Mouse (Mus musculus) colon, adult 2 months (tissue): ENCODE data around the gene Sntn. TPM values are rescaled to one million over a fixed set of nuclear protein-coding genes. Genes with fewer than 3 reads are reported as not detected.

Source experiments
- polyA plus RNA-seq: library from polyadenylated mRNA; depleted of rRNA; stranded (reverse); fragments of >200 nt; gene quantifications from 2 replicates; pipeline ENCODE4 v1.2.3, GENCODE M21; 2012; rRNA removed

Sntn gene
- not detected in 2 replicates for polyA plus RNA-seq

GRCm38 (mm10) chr14:13670576-13670975 is at the start of gene Sntn:
TSS of gene Sntn (plus strand) at chr14:13670876.

Other genes with a start within 250 kb of the Sntn start
- not detected in 2 replicates for gene Gm281, start 243.6 kb downstream of the Sntn start, polyA plus RNA-seq